Mouse (Mus musculus): ENCODE measurements around the gene Celf1. TPM values are rescaled to one million over a fixed set of nuclear protein-coding genes. Genes with fewer than 3 reads are reported as not detected.

Celf1 gene
- total and polyA plus RNA-seq, 3 experiments = 46.2 to 212 (median 82.3) TPM

GRCm38 (mm10) chr2:91052752-91053151, 112.6 kb downstream of the Celf1 start (continued):
- TF ChIP-seq SMC3 (IDR thresholded peaks at IDR 0.05; ENCODE audit: low read depth, low read length) = peak; percentile 57
- no peak for TF ChIP-seq ELF1 (IDR thresholded peaks at IDR 0.05; ENCODE audit: low read depth, low read length)
- no peak for TF ChIP-seq UBTF (IDR thresholded peaks at IDR 0.05; ENCODE audit: borderline replicate concordance, insufficient read depth, low read depth, low read length)

GRCm38 (mm10) chr2:91053181-91053933, 113.2 kb downstream of the Celf1 start:
- H3K27me3 ChIP-seq (ENCODE audit: control insufficient read depth in 1 of 2, insufficient read depth in 2 of 2, low read length in 2 of 2) = no peaks in the 10 kb centered on the region
- H3K4me1 ChIP-seq (ENCODE audit: control insufficient read depth in 1 of 2, insufficient read depth in 2 of 2, low read length in 2 of 2) = peaks cover 8% of the 10 kb centered on the region in 2 experiments
- H3K27ac ChIP-seq (ENCODE audit: control insufficient read depth, low read depth, low read length) = no peak overlapping the region
- H3K36me3 ChIP-seq (ENCODE audit: control insufficient read depth in 1 of 2, insufficient read depth in 2 of 2, low read length in 2 of 2) = peaks cover 0 to 9% of the 10 kb centered on the region in 2 experiments; a peak in 3 of 4 replicates
- H3K9ac ChIP-seq (ENCODE audit: control insufficient read depth, low read depth, low read length, poor library complexity, severe bottlenecking) = peak overlapping the region; percentile 64
- H3K9me3 ChIP-seq (replicated peaks; ENCODE audit: insufficient read depth, low read length) = no peaks in the 10 kb centered on the region
- H3K79me2 ChIP-seq (ENCODE audit: control insufficient read depth, insufficient read depth, low read length, poor library complexity) = peaks cover 14% of the 10 kb centered on the region
- TF ChIP-seq MYC (IDR thresholded peaks at IDR 0.05; ENCODE audit: low read depth, low read length) = 0 out of 2 replicates have a peak, but pooled peaks have one; percentile 16
- TF ChIP-seq POLR2AphosphoS5 (IDR thresholded peaks at IDR 0.05; ENCODE audit: borderline replicate concordance, low read depth, low read length) = no peak
- TF ChIP-seq POLR2AphosphoS2 (IDR thresholded peaks at IDR 0.05; ENCODE audit: low read length) = no peak
- peak; percentile 42 for DNase-seq (ENCODE audit: low read depth, low spot score)
- H3K4me3 ChIP-seq (ENCODE audit: control insufficient read depth in 1 of 2, insufficient read depth in 1 of 2, low read depth in 2 of 2, low read length in 2 of 2) = peak overlapping the region; percentile 78 to 79

GRCm38 (mm10) chr2:91053934-91054382, 113.8 kb downstream of the Celf1 start, which contains the start of gene Psmc3:
TSS of gene Psmc3 (plus strand) at chr2:91054009.
- Histone ChIP-seq H3K4me1 (ENCODE audit: control insufficient read depth in 1 of 2, insufficient read depth in 2 of 2, low read length in 2 of 2) (peaks cover 8% of the 10 kb centered on the region in 2 experiments), H3K36me3 (ENCODE audit: control insufficient read depth in 1 of 2, insufficient read depth in 2 of 2, low read length in 2 of 2) (peaks cover 2 to 9% of the 10 kb centered on the region in 2 experiments), H3K9ac (ENCODE audit: control insufficient read depth, low read depth, low read length, poor library complexity, severe bottlenecking) (peak within 1 kb of the TSS; percentile 88), H3K79me2 (ENCODE audit: control insufficient read depth, insufficient read depth, low read length, poor library complexity) (peaks cover 14% of the 10 kb centered on the region), H3K27ac (ENCODE audit: control insufficient read depth, low read depth, low read length) (peak within 1 kb of the TSS; percentile 78), H3K27me3 (ENCODE audit: control insufficient read depth in 1 of 2, insufficient read depth in 2 of 2, low read length in 2 of 2) (no peaks in the 10 kb centered on the region), H3K9me3 (replicated peaks; ENCODE audit: insufficient read depth, low read length) (no peaks in the 10 kb centered on the region), H3K4me3 (ENCODE audit: control insufficient read depth in 1 of 2, insufficient read depth in 1 of 2, low read depth in 2 of 2, low read length in 2 of 2) (peak within 1 kb of the TSS; percentile 78 to 85)
- DNase-seq (ENCODE audit: low read depth, low spot score) = peak; percentile 96
- TF ChIP-seq ZNF384 (IDR thresholded peaks at IDR 0.05; ENCODE audit: low read depth, low read length) = no peak
- TF ChIP-seq TBP (IDR thresholded peaks at IDR 0.05; ENCODE audit: low read depth, low read length) = no peak
- no peak for TF ChIP-seq GATA1 (IDR thresholded peaks at IDR 0.05; ENCODE audit: low read depth, low read length)
- TF ChIP-seq SMC3 (IDR thresholded peaks at IDR 0.05; ENCODE audit: low read depth, low read length) = no peak
- TF ChIP-seq USF1 (IDR thresholded peaks at IDR 0.05; ENCODE audit: low read depth, low read length) = no peak
- peak; percentile 76 for TF ChIP-seq MXI1 (IDR thresholded peaks at IDR 0.05; ENCODE audit: low read depth, low read length)
- TF ChIP-seq TCF12 (IDR thresholded peaks at IDR 0.05; ENCODE audit: low read depth, low read length) = peak; percentile 4; the same call in 1 of the 2 replicates
- no peak for TF ChIP-seq MAX (IDR thresholded peaks at IDR 0.05; ENCODE audit: low read length)
- TF ChIP-seq MEF2A (IDR thresholded peaks at IDR 0.05; ENCODE audit: extremely low read depth, insufficient replicate concordance, low read depth, low read length, poor library complexity, severe bottlenecking) = no peak
- peak; percentile 56; the same call in 1 of the 2 replicates for TF ChIP-seq BHLHE40 (IDR thresholded peaks at IDR 0.05; ENCODE audit: borderline replicate concordance, low read depth, low read length)
- TF ChIP-seq SIN3A (IDR thresholded peaks at IDR 0.05; ENCODE audit: low read length) = peak; percentile 72; the same call in 1 of the 2 replicates
- TF ChIP-seq ZKSCAN1 (IDR thresholded peaks at IDR 0.05; ENCODE audit: low read depth, low read length) = no peak
- no peak for TF ChIP-seq UBTF (IDR thresholded peaks at IDR 0.05; ENCODE audit: borderline replicate concordance, insufficient read depth, low read depth, low read length)
- peak; percentile 65 to 84 for TF ChIP-seq POLR2A (IDR thresholded peaks at IDR 0.05; ENCODE audit: control insufficient read depth in 1 of 2, insufficient read depth in 1 of 2, low read depth in 1 of 2, low read length in 2 of 2, poor library complexity in 1 of 2)
- TF ChIP-seq TAL1 (IDR thresholded peaks at IDR 0.05; ENCODE audit: low read length) = no peak
- TF ChIP-seq ETS1 (IDR thresholded peaks at IDR 0.05; ENCODE audit: low read depth, low read length) = no peak
- TF ChIP-seq MAZ (IDR thresholded peaks at IDR 0.05; ENCODE audit: low read depth, low read length) = no peak
- TF ChIP-seq ZMIZ1 (IDR thresholded peaks at IDR 0.05; ENCODE audit: low read depth, low read length) = peak; percentile 24; the same call in 1 of the 2 replicates
- no peak; a peak in 1 of 6 replicates for TF ChIP-seq CTCF (IDR thresholded peaks at IDR 0.05 in 2 of 3, conservative IDR thresholded peaks at IDR 0.05 in 1 of 3; ENCODE audit: control insufficient read depth in 1 of 3, insufficient read depth in 1 of 3, low read depth in 2 of 3, low read length in 3 of 3, poor library complexity in 1 of 3, severe bottlenecking in 1 of 3)
- TF ChIP-seq HCFC1 (IDR thresholded peaks at IDR 0.05; ENCODE audit: low read depth, low read length) = peak; percentile 95
- no peak for TF ChIP-seq CHD2 (IDR thresholded peaks at IDR 0.05; ENCODE audit: low read length)
- no peak for TF ChIP-seq NRF1 (IDR thresholded peaks at IDR 0.05; ENCODE audit: insufficient read depth, low read depth, low read length, poor library complexity, severe bottlenecking)
- no peak for TF ChIP-seq POLR2AphosphoS5 (IDR thresholded peaks at IDR 0.05; ENCODE audit: borderline replicate concordance, low read depth, low read length)
- TF ChIP-seq GABPA (IDR thresholded peaks at IDR 0.05; ENCODE audit: low read depth, low read length) = no peak

Data from MEL (cell line).